Mouse (Mus musculus): ENCODE data around the gene Acsm3. TPM values are rescaled to one million over a fixed set of nuclear protein-coding genes. Genes with fewer than 3 reads are reported as not detected.

Acsm3 gene
- polyA plus RNA-seq, 1 experiment from 2014 or later: not detected

- Histone ChIP-seq H3K4me3 (replicated peaks; ENCODE audit: low read length) (no peak overlapping the region), H3K36me3 (replicated peaks; ENCODE audit: control insufficient read depth, insufficient read depth) (peaks cover 58% of the 10 kb centered on the region), H3K9ac (no peak overlapping the region), H3K9me3 (ENCODE audit: control insufficient read depth, low read length) (no peaks in the 10 kb centered on the region), H3K27ac (no peak overlapping the region), H3K27me3 (ENCODE audit: control insufficient read depth, insufficient read depth, low read length) (no peaks in the 10 kb centered on the region), H3K4me1 (replicated peaks; ENCODE audit: control insufficient read depth, insufficient read depth, low read length) (peaks cover 5% of the 10 kb centered on the region), H3K4me2 (replicated peaks) (no peak overlapping the region)
- ATAC-seq (ENCODE audit: low FRiP score): no peak
- 94% methylated on average over 3 of the region's 3 CpGs for WGBS
- no peak for DNase-seq (ENCODE audit: low spot score)
Observed at GRCm38 (mm10) chr7:119789024-119789423, 28.3 kb downstream of the Acsm3 start.

- H3K9me3 ChIP-seq (ENCODE audit: control insufficient read depth, low read length): no peaks in the 10 kb centered on the region
- no peak within 1 kb of the TSS for H3K27ac ChIP-seq
- peaks cover 9% of the 10 kb centered on the region for H3K4me1 ChIP-seq (replicated peaks; ENCODE audit: control insufficient read depth, insufficient read depth, low read length)
- H3K27me3 ChIP-seq (ENCODE audit: control insufficient read depth, insufficient read depth, low read length): no peaks in the 10 kb centered on the region
- peak; percentile 98 for ATAC-seq (ENCODE audit: low FRiP score)
- H3K4me3 ChIP-seq (replicated peaks; ENCODE audit: low read length): peak within 1 kb of the TSS; percentile 59
- peak within 1 kb of the TSS; percentile 77 for H3K9ac ChIP-seq
- peaks cover 22% of the 10 kb centered on the region for H3K36me3 ChIP-seq (replicated peaks; ENCODE audit: control insufficient read depth, insufficient read depth)
- under 1% methylated on average over 53 of the region's 53 CpGs for WGBS
- peak; percentile 89 for DNase-seq (ENCODE audit: low spot score)
- H3K4me2 ChIP-seq (replicated peaks): peak within 1 kb of the TSS; percentile 72
Observed at GRCm38 (mm10) chr7:119793586-119794250, 33.0 kb downstream of the Acsm3 start, which contains the start of the genes Rexo5 and Eri2. Gene Rexo5, plus strand, starts transcription at chr7:119794006. Gene Eri2, minus strand, starts transcription at chr7:119794058.

GRCm38 (mm10) chr7:119794251-119794638, 33.5 kb downstream of the Acsm3 start:
- Histone ChIP-seq H3K36me3 (replicated peaks; ENCODE audit: control insufficient read depth, insufficient read depth) (peaks cover 17% of the 10 kb centered on the region), H3K27ac (no peak overlapping the region), H3K4me1 (replicated peaks; ENCODE audit: control insufficient read depth, insufficient read depth, low read length) (peaks cover 9% of the 10 kb centered on the region), H3K4me3 (replicated peaks; ENCODE audit: low read length) (peak overlapping the region; percentile 59), H3K4me2 (replicated peaks) (peak overlapping the region; percentile 72), H3K27me3 (ENCODE audit: control insufficient read depth, insufficient read depth, low read length) (no peaks in the 10 kb centered on the region), H3K9me3 (ENCODE audit: control insufficient read depth, low read length) (no peaks in the 10 kb centered on the region), H3K9ac (peak overlapping the region; percentile 77)
- 0% methylated on average over 21 of the region's 21 CpGs for WGBS
- ATAC-seq (ENCODE audit: low FRiP score): peak; percentile 74
- DNase-seq (ENCODE audit: low spot score): no peak

- Histone ChIP-seq H3K9me3 (ENCODE audit: control insufficient read depth, low read length) (no peaks in the 10 kb centered on the region), H3K27ac (no peak overlapping the region), H3K9ac (no peak overlapping the region), H3K4me3 (replicated peaks; ENCODE audit: low read length) (no peak overlapping the region), H3K4me1 (replicated peaks; ENCODE audit: control insufficient read depth, insufficient read depth, low read length) (peaks cover 9% of the 10 kb centered on the region), H3K36me3 (replicated peaks; ENCODE audit: control insufficient read depth, insufficient read depth) (peaks cover 7% of the 10 kb centered on the region; the same call in 1 of the 2 replicates), H3K27me3 (ENCODE audit: control insufficient read depth, insufficient read depth, low read length) (no peaks in the 10 kb centered on the region), H3K4me2 (replicated peaks) (peak overlapping the region; percentile 36)
- no peak for DNase-seq (ENCODE audit: low spot score)
- no peak for ATAC-seq (ENCODE audit: low FRiP score)
Observed at GRCm38 (mm10) chr7:119795311-119795710, 34.6 kb downstream of the Acsm3 start.

- Histone ChIP-seq H3K36me3 (replicated peaks; ENCODE audit: control insufficient read depth, insufficient read depth) (0 out of 2 replicates have a peak, but pooled peaks cover 4% of the 10 kb centered on the region), H3K4me2 (replicated peaks) (no peak overlapping the region), H3K4me1 (replicated peaks; ENCODE audit: control insufficient read depth, insufficient read depth, low read length) (no peaks in the 10 kb centered on the region), H3K27ac (no peak overlapping the region), H3K27me3 (ENCODE audit: control insufficient read depth, insufficient read depth, low read length) (no peaks in the 10 kb centered on the region), H3K9ac (no peak overlapping the region), H3K9me3 (ENCODE audit: control insufficient read depth, low read length) (no peaks in the 10 kb centered on the region), H3K4me3 (replicated peaks; ENCODE audit: low read length) (no peak overlapping the region)
- DNase-seq (ENCODE audit: low spot score) (no peak), ATAC-seq (ENCODE audit: low FRiP score) (no peak)
- 100% methylated on average over 3 of the region's 3 CpGs for WGBS
Observed at GRCm38 (mm10) chr7:119800488-119800887, 39.8 kb downstream of the Acsm3 start.

- no peaks in the 10 kb centered on the region for H3K27me3 ChIP-seq (ENCODE audit: control insufficient read depth, insufficient read depth, low read length)
- no peaks in the 10 kb centered on the region for H3K4me1 ChIP-seq (replicated peaks; ENCODE audit: control insufficient read depth, insufficient read depth, low read length)
- DNase-seq (ENCODE audit: low spot score) (no peak), ATAC-seq (ENCODE audit: low FRiP score) (no peak)
- H3K4me2 ChIP-seq (replicated peaks): no peak overlapping the region
- H3K36me3 ChIP-seq (replicated peaks; ENCODE audit: control insufficient read depth, insufficient read depth): 0 out of 2 replicates have a peak, but pooled peaks cover 4% of the 10 kb centered on the region
- H3K9ac ChIP-seq: no peak overlapping the region
- no peak overlapping the region for H3K4me3 ChIP-seq (replicated peaks; ENCODE audit: low read length)
- no peaks in the 10 kb centered on the region for H3K9me3 ChIP-seq (ENCODE audit: control insufficient read depth, low read length)
- WGBS: 98% methylated on average over 3 of the region's 3 CpGs
- H3K27ac ChIP-seq: no peak overlapping the region
Observed at GRCm38 (mm10) chr7:119800991-119801390, 40.3 kb downstream of the Acsm3 start.

- Histone ChIP-seq H3K27ac (no peak overlapping the region), H3K9ac (no peak overlapping the region), H3K27me3 (ENCODE audit: control insufficient read depth, insufficient read depth, low read length) (no peaks in the 10 kb centered on the region), H3K4me2 (replicated peaks) (no peak overlapping the region), H3K4me1 (replicated peaks; ENCODE audit: control insufficient read depth, insufficient read depth, low read length) (no peaks in the 10 kb centered on the region), H3K9me3 (ENCODE audit: control insufficient read depth, low read length) (no peaks in the 10 kb centered on the region), H3K36me3 (replicated peaks; ENCODE audit: control insufficient read depth, insufficient read depth) (0 out of 2 replicates have a peak, but pooled peaks cover 12% of the 10 kb centered on the region), H3K4me3 (replicated peaks; ENCODE audit: low read length) (no peak overlapping the region)
- WGBS: 93% methylated on average over 5 of the region's 5 CpGs
- no peak for ATAC-seq (ENCODE audit: low FRiP score)
- no peak for DNase-seq (ENCODE audit: low spot score)
Observed at GRCm38 (mm10) chr7:119807396-119807795, 46.7 kb downstream of the Acsm3 start.

GRCm38 (mm10) chr7:119808723-119809122, 48.0 kb downstream of the Acsm3 start:
- no peak for ATAC-seq (ENCODE audit: low FRiP score)
- DNase-seq (ENCODE audit: low spot score): no peak
- Histone ChIP-seq H3K4me1 (replicated peaks; ENCODE audit: control insufficient read depth, insufficient read depth, low read length) (no peaks in the 10 kb centered on the region), H3K9ac (no peak overlapping the region), H3K4me3 (replicated peaks; ENCODE audit: low read length) (no peak overlapping the region), H3K27me3 (ENCODE audit: control insufficient read depth, insufficient read depth, low read length) (no peaks in the 10 kb centered on the region), H3K4me2 (replicated peaks) (no peak overlapping the region), H3K9me3 (ENCODE audit: control insufficient read depth, low read length) (no peaks in the 10 kb centered on the region), H3K27ac (no peak overlapping the region), H3K36me3 (replicated peaks; ENCODE audit: control insufficient read depth, insufficient read depth) (0 out of 2 replicates have a peak, but pooled peaks cover 12% of the 10 kb centered on the region)
- WGBS: 97% methylated on average over 3 of the region's 3 CpGs

- WGBS: 97% methylated on average over 1 of the region's 1 CpGs
- H3K9me3 ChIP-seq (ENCODE audit: control insufficient read depth, low read length): no peaks in the 10 kb centered on the region
- ATAC-seq (ENCODE audit: low FRiP score): no peak
- H3K9ac ChIP-seq: no peak overlapping the region
- no peak overlapping the region for H3K27ac ChIP-seq
- H3K4me3 ChIP-seq (replicated peaks; ENCODE audit: low read length): no peak overlapping the region
- no peaks in the 10 kb centered on the region for H3K36me3 ChIP-seq (replicated peaks; ENCODE audit: control insufficient read depth, insufficient read depth)
- DNase-seq (ENCODE audit: low spot score): no peak
- no peaks in the 10 kb centered on the region for H3K27me3 ChIP-seq (ENCODE audit: control insufficient read depth, insufficient read depth, low read length)
- no peak overlapping the region for H3K4me2 ChIP-seq (replicated peaks)
- H3K4me1 ChIP-seq (replicated peaks; ENCODE audit: control insufficient read depth, insufficient read depth, low read length): no peaks in the 10 kb centered on the region
Observed at GRCm38 (mm10) chr7:119835371-119835770, 74.6 kb downstream of the Acsm3 start.

Measured in hindbrain, embryonic 14.5 days (tissue).